Mouse (Mus musculus) forebrain, embryonic 10.5 days (tissue): ENCODE data around the gene Socs3. TPM values are rescaled to one million over a fixed set of nuclear protein-coding genes. Genes with fewer than 3 reads are reported as not detected.

Experiments
- DNase-seq: peaks from one replicate; pipeline ENCODE4 v3.0.0-alpha.2; 2017; ENCODE audit warnings: low spot score; ENCODE audit errors: extremely low spot score
- H3K27ac ChIP-seq: fragments of 300-500 bp; sonication (generic); 2 replicates; pipeline ENCODE4 v1.5.1; 2016; ENCODE audit warnings: mild to moderate bottlenecking
- H3K27me3 ChIP-seq: fragments of 300-500 bp; sonication (generic); 2 replicates; pipeline ENCODE4 v1.6.1; 2016; ENCODE audit warnings: mild to moderate bottlenecking; ENCODE audit not compliant: poor library complexity, severe bottlenecking
- H3K36me3 ChIP-seq: fragments of 300-500 bp; sonication (generic); replicated peaks from 2 replicates; pipeline ENCODE4 v1.6.1; 2016; ENCODE audit warnings: mild to moderate bottlenecking, moderate library complexity
- H3K4me1 ChIP-seq: fragments of 300-500 bp; sonication (generic); 2 replicates; pipeline ENCODE4 v1.6.1; 2016
- H3K4me3 ChIP-seq: fragments of 300-500 bp; sonication (generic); 2 replicates; pipeline ENCODE4 v1.5.1; 2016; ENCODE audit warnings: mild to moderate bottlenecking, moderate library complexity
- H3K9me3 ChIP-seq: fragments of 300-500 bp; sonication (generic); 2 replicates; pipeline ENCODE4 v1.6.1; 2016; ENCODE audit warnings: mild to moderate bottlenecking, moderate library complexity
- WGBS: fragments of 180-500 bp; shearing (Covaris S2); methylation state at CpG from one replicate; pipeline ENCODE4 v1.1.7; 2016; 5-methylcytosine and 5-hydroxymethylcytosine counted together
- polyA plus RNA-seq: library from polyadenylated mRNA; unstranded; fragments of >200 nt; fragmentation: Nextera tagmentation; extraction: Ambion mirVana; gene quantifications from 2 replicates; pipeline ENCODE4 v1.2.1, GENCODE M21; 2016

The Socs3 gene
- polyA plus RNA-seq, 1 experiment from 2014 or later = 13.6 TPM

- no peak for DNase-seq
- peak overlapping the region; percentile 72 for H3K4me3 ChIP-seq
- peaks cover 96% of the 10 kb centered on the region for H3K4me1 ChIP-seq
- H3K27ac ChIP-seq = peak overlapping the region; percentile 40
- 27% methylated on average over 7 of the region's 7 CpGs for WGBS
- peaks cover 62% of the 10 kb centered on the region for H3K27me3 ChIP-seq
- peaks cover 24% of the 10 kb centered on the region for H3K36me3 ChIP-seq
- H3K9me3 ChIP-seq = no peaks in the 10 kb centered on the region
Observed at GRCm38 (mm10) chr11:117966506-117967100, 3.2 kb downstream of the Socs3 start.

- 11% methylated on average over 9 of the region's 9 CpGs for WGBS
- peaks cover 54% of the 10 kb centered on the region for H3K27me3 ChIP-seq
- H3K27ac ChIP-seq = peak overlapping the region; percentile 87; the same call in 1 of the 2 replicates
- H3K4me1 ChIP-seq = peaks cover 93% of the 10 kb centered on the region
- H3K4me3 ChIP-seq = peak overlapping the region; percentile 23
- H3K36me3 ChIP-seq = peaks cover 24% of the 10 kb centered on the region
- DNase-seq = no peak
- no peaks in the 10 kb centered on the region for H3K9me3 ChIP-seq
Observed at GRCm38 (mm10) chr11:117965561-117965981, 4.3 kb downstream of the Socs3 start.

- H3K27me3 ChIP-seq = peaks cover 49% of the 10 kb centered on the region
- no peaks in the 10 kb centered on the region for H3K9me3 ChIP-seq
- peaks cover 87% of the 10 kb centered on the region for H3K4me1 ChIP-seq
- H3K27ac ChIP-seq = peak overlapping the region; percentile 87; the same call in 1 of the 2 replicates
- 17% methylated on average over 7 of the region's 7 CpGs for WGBS
- H3K4me3 ChIP-seq = peak overlapping the region; percentile 23
- DNase-seq = no peak
- peaks cover 24% of the 10 kb centered on the region for H3K36me3 ChIP-seq
Observed at GRCm38 (mm10) chr11:117965052-117965451, 4.8 kb downstream of the Socs3 start.

GRCm38 (mm10) chr11:117964294-117964693 lies 5.6 kb downstream of the Socs3 start:
- DNase-seq = no peak
- 11% methylated on average over 1 of the region's 1 CpGs for WGBS
- Histone ChIP-seq H3K27me3 (peaks cover 51% of the 10 kb centered on the region), H3K4me3 (peak overlapping the region; percentile 49), H3K4me1 (peaks cover 87% of the 10 kb centered on the region), H3K36me3 (peaks cover 24% of the 10 kb centered on the region), H3K9me3 (no peaks in the 10 kb centered on the region), H3K27ac (peak overlapping the region; percentile 87)

DNA sequence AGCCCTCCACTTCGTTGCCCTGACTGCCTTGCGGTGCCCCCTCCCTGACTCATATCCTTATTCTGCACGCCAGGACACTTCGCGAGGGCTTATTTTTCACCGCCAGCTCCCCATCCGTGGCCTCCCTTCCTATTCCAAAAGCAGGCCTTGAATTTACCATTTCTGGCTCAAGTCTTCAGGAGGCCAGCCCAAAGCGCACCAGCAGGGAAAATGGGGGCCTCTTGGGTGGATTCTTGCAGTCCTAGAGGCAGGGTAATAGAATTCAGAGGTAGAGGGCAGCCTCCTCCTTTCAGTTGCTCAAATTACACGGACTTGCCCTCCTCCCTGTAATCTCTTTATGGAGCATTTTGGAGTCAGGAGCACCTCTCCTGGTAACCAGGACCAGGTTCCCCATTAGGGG lies 6.0 kb downstream of the Socs3 start:
- Histone ChIP-seq H3K4me3 (peak overlapping the region; percentile 49), H3K4me1 (peaks cover 87% of the 10 kb centered on the region), H3K36me3 (peaks cover 24% of the 10 kb centered on the region), H3K9me3 (no peaks in the 10 kb centered on the region), H3K27me3 (peaks cover 51% of the 10 kb centered on the region), H3K27ac (peak overlapping the region; percentile 87)
- WGBS = under 1% methylated on average over 9 of the region's 9 CpGs
- DNase-seq = no peak

DNA sequence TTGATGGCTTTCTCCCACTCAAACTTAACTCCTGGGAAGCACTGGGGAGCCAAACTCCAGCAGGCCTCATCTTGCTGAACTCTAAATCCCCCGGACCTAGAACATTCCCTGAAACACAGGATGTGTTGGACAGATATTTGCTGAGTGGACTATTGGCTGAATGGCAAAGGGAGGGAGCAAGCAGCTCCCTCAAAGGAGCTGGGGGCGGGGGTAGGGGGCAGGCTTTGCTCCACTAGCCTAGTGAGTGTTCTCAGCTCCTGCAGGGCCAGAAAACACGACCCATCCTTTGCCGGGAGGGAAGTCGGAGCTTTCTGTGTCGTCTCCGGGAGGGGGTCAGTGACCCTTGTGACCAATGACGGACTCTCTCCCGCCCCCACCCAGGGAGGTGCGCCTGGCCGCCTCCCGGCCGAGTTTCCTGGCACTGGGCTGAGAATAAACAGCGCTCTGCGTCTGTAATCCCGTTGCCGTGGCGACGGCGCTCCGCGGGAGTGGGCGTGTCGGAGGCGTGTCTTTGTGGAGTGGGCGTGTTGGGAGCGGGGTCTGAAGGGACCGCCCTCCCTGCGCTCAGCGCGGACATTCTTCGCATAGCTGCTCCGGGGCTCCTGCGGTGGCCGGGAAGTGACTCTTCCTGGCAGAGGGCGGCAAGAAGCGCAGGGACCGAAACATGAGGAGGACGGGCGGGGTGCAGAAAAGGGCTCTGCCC lies 6.6 kb downstream of the Socs3 start:
- WGBS = under 1% methylated on average over 40 of the region's 40 CpGs
- peaks cover 87% of the 10 kb centered on the region for H3K4me1 ChIP-seq
- H3K4me3 ChIP-seq = peak overlapping the region; percentile 49
- H3K9me3 ChIP-seq = no peaks in the 10 kb centered on the region
- DNase-seq = peak; percentile 100
- H3K27me3 ChIP-seq = peaks cover 52% of the 10 kb centered on the region
- H3K36me3 ChIP-seq = peaks cover 24% of the 10 kb centered on the region
- peak overlapping the region; percentile 87 for H3K27ac ChIP-seq

- no peak for DNase-seq
- 28% methylated on average over 10 of the region's 10 CpGs for WGBS
- H3K36me3 ChIP-seq = peaks cover 21% of the 10 kb centered on the region
- H3K27ac ChIP-seq = peak overlapping the region; percentile 87
- peaks cover 85% of the 10 kb centered on the region for H3K4me1 ChIP-seq
- peaks cover 44% of the 10 kb centered on the region for H3K27me3 ChIP-seq
- H3K9me3 ChIP-seq = no peaks in the 10 kb centered on the region
- H3K4me3 ChIP-seq = peak overlapping the region; percentile 49
Observed at GRCm38 (mm10) chr11:117962228-117963067, 7.4 kb downstream of the Socs3 start.

DNA sequence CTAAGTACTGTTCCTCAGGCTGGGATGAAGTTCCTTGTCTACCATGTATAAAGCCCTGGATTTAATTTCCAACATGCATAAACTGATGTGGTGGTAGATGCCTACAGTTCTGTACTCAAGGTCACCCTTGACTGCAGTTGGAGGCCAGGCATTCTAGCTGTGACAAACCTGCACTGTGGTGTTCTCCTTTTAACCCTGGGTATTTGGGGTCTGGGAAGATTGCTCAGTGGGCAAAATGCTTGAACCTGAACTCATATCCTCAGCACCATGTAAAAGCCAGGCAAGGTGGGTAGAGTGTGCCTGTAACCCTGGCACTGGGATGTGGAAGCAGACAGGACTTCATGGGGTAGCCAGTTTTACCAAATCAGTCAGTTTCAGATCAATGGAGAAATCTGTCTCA lies 9.2 kb downstream of the Socs3 start:
- DNase-seq = no peak
- Histone ChIP-seq H3K9me3 (no peaks in the 10 kb centered on the region), H3K27ac (no peak overlapping the region), H3K4me3 (no peak overlapping the region), H3K36me3 (peaks cover 3% of the 10 kb centered on the region), H3K4me1 (peaks cover 78% of the 10 kb centered on the region), H3K27me3 (peaks cover 26% of the 10 kb centered on the region)

- H3K4me1 ChIP-seq = peaks cover 78% of the 10 kb centered on the region
- WGBS = 59% methylated on average over 17 of the region's 17 CpGs
- no peak for DNase-seq
Observed at GRCm38 (mm10) chr11:117959741-117960381, 10.0 kb downstream of the Socs3 start.

GRCm38 (mm10) chr11:117959166-117959565 lies 10.7 kb downstream of the Socs3 start:
- Histone ChIP-seq H3K4me3 (no peak overlapping the region), H3K36me3 (no peaks in the 10 kb centered on the region)
- WGBS = 89% methylated on average over 4 of the region's 4 CpGs

More at GRCm38 (mm10) chr11:117959741-117960381, 10.0 kb downstream of the Socs3 start:
- Histone ChIP-seq H3K27me3 (peaks cover 18% of the 10 kb centered on the region), H3K9me3 (no peaks in the 10 kb centered on the region), H3K27ac (no peak overlapping the region), H3K36me3 (no peaks in the 10 kb centered on the region), H3K4me3 (no peak overlapping the region)

GRCm38 (mm10) chr11:117958197-117958596 lies 11.7 kb downstream of the Socs3 start:
- H3K27ac ChIP-seq = peak overlapping the region; percentile 46; the same call in 1 of the 2 replicates
- no peaks in the 10 kb centered on the region for H3K9me3 ChIP-seq
- peaks cover 73% of the 10 kb centered on the region for H3K4me1 ChIP-seq
- H3K36me3 ChIP-seq = no peaks in the 10 kb centered on the region
- 78% methylated on average over 7 of the region's 7 CpGs for WGBS
- DNase-seq = no peak
- no peak overlapping the region for H3K4me3 ChIP-seq
- 0 out of 2 replicates have a peak, but pooled peaks cover 11% of the 10 kb centered on the region for H3K27me3 ChIP-seq

More at GRCm38 (mm10) chr11:117959166-117959565, 10.7 kb downstream of the Socs3 start:
- H3K27me3 ChIP-seq = peaks cover 11% of the 10 kb centered on the region; the same call in 1 of the 2 replicates
- DNase-seq = no peak
- peaks cover 78% of the 10 kb centered on the region for H3K4me1 ChIP-seq
- no peak overlapping the region for H3K27ac ChIP-seq
- H3K9me3 ChIP-seq = no peaks in the 10 kb centered on the region

DNA sequence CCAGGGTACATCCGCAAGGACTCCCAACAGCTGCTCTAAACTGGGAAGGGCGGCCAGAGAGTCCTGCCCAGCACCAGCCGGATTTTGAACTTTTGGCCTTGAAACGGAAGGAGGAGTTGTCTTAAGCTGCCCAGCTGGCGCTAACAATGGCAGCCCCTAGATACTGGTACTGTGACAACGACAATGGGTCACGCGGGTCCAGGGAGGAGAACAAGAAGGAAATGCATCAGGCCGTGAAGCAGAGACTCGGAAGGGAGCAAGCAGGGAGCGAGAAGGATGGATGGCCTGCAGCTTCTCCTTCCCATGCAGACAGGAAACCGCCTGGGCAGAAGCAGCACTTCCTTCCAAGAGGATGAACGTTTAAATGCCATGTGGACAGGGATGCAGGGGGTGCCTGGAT lies 14.2 kb downstream of the Socs3 start:
- no peaks in the 10 kb centered on the region for H3K36me3 ChIP-seq
- H3K4me1 ChIP-seq = peaks cover 72% of the 10 kb centered on the region
- H3K9me3 ChIP-seq = no peaks in the 10 kb centered on the region
- DNase-seq = no peak
- no peak overlapping the region for H3K4me3 ChIP-seq
- 65% methylated on average over 13 of the region's 13 CpGs for WGBS
- peaks cover 26% of the 10 kb centered on the region for H3K27me3 ChIP-seq
- H3K27ac ChIP-seq = peak overlapping the region; percentile 40
